Mouse (Mus musculus) layer of hippocampus, postnatal 14 days (tissue): ENCODE data around the gene Otx1. TPM values are rescaled to one million over a fixed set of nuclear protein-coding genes. Genes with fewer than 3 reads are reported as not detected.

Source experiments
- DNase-seq, 2 experiments: peaks; one replicate each; pipeline ENCODE4 v3.0.0; 2021 to 2022; ENCODE audit warnings: low spot score in 2 of 2, mixed read lengths in 1 of 2
- long read RNA-seq, 2 experiments: library from polyadenylated mRNA; stranded (forward); transcript quantifications; one replicate each; pipeline ENCODE4 v2.0.0; 2021
- total RNA-seq, 2 experiments: library from RNA; stranded (reverse); gene quantifications; 2 replicates each; pipeline ENCODE4 v1.2.3; 2021

Gene Otx1
- total RNA-seq = 1 to 10 TPM; 5.0 to 6.6 TPM
- long read RNA-seq, experiment 1, partial matches to known transcripts = 1 of 2 reads
- long read RNA-seq, experiment 1, other reads (novel, unspliced or antisense) = 1 of 2 reads
- long read RNA-seq, experiment 2, partial matches to known transcripts = 0 of 2 reads
- long read RNA-seq, experiment 2, other reads (novel, unspliced or antisense) = 1 of 2 reads

DNA sequence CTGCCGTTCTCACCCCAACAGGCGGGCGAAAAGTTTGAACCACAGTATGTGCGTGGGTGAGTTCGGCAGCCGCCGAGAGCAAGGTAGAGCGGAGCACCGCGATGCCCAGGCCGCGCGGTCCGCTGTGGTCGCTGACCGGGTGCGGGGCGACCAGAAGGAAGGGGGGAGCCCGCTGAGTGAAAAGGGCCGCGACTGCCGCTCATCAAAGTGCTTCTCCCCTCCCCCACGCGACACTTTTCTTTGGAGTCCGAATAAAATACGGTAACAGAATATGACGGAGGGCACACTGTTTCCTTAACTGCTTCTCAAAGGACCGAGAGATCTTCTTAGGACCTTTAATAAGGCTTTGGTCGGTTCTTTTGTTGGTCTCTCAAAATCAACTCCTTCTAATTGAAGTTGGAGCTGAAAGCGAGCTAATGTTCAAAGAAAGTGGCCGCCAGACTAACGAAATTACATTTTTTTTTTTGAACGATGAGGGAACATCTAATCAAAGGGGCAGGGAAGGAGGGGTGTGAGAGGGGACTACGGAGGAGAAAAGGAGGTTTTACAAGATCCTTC is at the start of gene Otx1:
TSS of gene Otx1 (minus strand) at position 115 of the 558 bp plus-strand sequence.
- peak in 1 of 2 experiments; percentile 40 for DNase-seq

DNA sequence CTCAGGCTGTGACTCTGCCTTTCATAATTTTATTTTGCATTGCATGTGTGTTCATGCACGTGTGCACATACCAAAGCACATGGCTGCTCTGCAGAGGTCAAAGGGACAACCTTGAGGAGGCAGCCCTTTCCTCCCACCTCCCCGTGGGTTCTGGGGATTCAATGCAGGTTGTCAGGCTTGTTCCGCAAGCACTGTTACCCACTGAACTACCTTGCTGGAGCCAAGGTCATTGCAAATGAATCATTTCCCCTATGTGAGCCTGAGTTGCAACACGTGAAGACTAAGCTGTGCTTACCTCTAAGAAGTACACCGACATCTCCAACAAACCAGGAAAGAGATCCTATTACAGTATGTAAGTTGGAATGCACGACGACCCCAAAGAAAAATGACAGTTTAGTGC is 48.2 kb upstream of the Otx1 start:
- no peak for DNase-seq

DNA sequence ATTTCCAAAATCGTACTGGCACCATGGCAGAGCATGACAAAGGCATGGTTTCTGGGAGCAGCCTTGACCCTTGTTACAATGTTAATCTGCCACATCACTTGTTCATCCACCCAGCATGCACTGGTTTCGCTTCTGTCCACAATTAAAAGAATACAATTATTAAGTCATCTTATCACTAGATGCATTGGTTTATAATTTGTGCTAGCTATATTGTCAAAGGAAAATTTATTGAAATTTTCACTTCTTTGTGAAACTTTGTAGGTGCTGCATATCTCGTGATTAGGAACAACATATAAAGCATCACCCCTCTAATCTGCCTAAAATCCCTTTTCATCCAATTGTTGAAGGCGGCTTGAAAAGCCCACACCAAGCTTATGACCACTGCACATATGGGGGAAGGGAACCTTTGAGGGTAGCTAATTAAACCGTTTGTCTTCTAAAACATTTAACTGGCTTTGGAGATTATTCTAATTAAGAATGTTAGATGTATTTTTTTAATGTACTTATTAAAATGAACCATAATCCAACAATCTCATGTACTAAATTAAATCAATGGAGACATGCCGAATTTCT is 37.2 kb upstream of the Otx1 start:
- DNase-seq = no peak

DNA sequence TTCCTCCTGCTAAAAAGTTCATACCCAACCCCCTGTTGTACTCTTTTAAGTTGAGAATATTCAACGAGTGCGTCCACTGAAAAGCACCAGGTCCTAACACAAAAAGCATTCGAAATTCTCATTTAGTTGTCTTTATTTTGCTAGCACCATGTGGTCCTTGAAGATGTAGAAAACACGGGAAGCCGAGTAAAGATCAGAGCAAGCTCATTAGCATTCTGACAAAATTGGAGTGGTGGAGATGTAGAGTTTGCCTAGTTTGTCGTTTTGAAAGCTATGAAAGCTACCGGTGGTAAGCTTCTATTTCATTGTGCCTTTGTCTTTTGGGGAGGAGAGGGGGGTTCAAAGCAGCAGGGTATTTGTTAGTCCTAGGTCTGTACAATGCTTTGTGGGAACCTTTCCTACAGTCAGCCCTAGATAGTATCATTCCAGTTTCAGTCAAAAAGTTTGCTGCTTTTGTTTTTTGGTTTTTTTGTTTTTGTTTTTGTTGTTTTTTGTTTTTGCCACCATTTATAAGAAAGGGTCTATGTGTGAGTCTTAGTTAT is 31.9 kb upstream of the Otx1 start:
- DNase-seq = no peak

DNA sequence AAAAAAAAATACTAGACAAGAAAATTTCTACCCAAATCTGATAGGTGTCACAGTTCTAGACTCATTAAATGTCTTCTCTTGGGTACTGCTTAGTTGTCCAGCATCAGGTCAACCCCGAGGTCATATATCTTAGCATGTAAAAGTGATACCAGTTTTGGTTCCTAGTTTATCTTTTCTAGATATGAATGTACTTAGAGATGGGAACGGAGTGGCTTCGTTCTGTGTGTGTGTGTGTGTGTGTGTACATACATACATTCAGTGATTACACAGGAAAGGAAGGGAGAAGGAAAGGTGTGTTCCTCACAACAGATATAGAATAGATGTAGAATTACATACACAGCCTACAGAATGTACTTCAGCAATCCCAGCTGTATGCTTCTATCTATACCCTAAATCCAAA is 30.9 kb upstream of the Otx1 start:
- no peak for DNase-seq

DNA sequence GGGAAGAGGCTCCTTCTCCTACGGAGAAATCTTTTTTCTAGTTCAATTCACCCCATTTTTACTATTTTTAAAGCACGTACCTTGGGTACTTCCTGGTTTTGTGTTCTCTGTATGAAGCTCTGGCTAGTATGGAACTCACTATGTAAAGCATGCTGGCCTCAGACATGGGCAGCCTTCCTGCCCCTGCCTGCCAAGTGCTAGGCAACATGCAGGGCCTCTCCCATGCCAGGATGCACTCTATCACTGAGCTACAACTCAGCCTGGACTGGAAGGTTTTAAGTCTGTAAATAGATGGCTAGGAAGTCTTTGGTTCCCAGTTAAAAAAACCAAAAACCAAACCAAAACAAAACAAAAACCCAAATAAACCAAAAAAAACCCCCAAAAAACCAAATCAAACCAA is 17.9 kb upstream of the Otx1 start:
- no peak for DNase-seq

DNA sequence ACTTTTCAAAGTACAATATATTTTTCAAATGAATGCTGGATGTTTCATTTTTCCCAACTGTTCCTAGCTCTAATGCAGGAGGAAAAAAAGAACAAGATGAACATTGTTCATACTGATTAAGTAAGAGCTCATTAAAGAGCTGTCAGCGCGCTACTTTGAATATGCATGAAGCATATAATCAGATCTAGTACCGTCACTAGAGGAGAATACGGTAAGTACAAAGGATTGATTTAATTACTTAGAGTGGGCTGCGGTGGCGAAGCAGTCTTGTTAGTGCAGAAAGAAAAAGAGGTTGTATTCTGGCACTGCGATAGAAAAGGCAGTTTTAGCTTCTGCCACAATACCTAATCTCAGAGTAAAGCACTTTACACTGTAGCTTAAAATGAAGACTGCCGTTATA is 14.7 kb upstream of the Otx1 start:
- DNase-seq = no peak

DNA sequence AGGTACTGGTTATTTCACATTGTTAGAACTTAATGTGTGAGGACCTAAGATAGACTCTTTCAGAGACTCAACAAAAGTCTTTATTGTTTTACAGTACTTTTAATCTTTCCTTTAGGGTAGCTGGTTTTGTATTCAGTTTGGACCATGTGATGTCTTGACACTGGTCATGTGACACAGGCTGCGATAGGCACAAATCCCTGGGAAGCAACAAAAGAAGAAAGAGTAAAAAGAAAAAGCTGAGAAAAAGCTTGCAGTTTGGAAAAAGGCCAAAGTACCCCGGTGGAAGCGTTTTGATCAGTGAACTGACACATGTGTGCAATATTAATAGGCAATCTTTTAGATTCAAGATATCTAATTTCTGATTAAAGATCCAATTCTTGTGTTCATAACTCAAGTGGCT is 13.6 kb upstream of the Otx1 start:
- DNase-seq = no peak

DNA sequence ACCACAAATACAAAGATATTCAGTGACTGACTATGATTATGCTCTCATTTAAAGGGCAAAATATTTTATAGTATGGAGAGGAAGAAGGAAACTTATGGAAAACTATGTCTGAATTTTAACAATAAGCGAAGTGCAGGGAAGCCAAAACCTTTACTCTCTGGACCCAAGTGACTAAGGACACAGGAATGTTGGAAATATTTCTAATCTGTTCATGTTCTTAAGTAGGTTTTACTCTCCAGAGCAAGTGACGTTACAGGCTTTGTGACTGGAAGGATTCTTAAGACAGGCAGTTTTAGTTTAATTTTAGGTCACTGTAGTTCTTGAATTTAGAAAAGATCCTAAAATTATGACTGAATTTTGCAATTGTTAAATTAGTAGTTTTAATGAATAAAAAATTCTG is 6.1 kb upstream of the Otx1 start:
- DNase-seq = no peak

DNA sequence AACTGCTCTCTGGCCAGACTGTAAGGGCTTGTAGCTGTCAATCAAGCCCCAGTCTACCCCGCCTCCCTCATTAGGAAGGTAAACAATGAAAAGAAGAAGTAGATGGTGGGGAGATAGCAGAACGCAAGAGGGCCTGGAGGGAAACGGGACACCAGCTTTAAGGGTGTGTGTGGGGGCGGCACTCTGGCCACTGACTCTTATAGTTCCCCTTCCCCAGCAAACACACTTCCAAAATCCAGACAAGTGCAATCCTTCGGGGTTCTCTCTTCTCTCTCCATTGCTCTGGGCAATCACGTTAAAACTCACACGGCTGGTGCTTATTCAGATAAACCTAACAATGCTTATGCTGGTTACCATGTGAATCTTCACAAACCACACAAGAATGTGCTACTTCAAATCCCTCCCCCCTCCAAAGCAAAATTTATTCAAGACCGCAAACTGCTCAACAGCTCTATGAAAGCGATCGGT is 5.5 kb upstream of the Otx1 start:
- DNase-seq = peak in 1 of 2 experiments; percentile 14

DNA sequence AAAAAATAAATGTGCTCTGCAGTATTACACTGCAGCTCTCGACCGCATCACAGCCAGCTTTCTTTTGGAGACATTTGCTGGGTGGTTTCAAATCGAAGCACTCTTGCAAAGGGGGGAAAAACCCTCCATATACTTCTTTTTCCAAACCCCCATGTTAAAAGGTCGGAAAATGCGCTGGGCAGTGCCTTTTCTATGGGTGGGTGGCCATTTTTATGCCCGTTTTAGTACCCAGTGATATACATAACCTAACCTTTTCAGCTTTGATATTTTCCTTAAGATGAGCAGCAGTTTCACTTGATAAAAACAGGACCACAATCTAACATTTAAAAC is 5.0 kb upstream of the Otx1 start:
- DNase-seq = no peak

DNA sequence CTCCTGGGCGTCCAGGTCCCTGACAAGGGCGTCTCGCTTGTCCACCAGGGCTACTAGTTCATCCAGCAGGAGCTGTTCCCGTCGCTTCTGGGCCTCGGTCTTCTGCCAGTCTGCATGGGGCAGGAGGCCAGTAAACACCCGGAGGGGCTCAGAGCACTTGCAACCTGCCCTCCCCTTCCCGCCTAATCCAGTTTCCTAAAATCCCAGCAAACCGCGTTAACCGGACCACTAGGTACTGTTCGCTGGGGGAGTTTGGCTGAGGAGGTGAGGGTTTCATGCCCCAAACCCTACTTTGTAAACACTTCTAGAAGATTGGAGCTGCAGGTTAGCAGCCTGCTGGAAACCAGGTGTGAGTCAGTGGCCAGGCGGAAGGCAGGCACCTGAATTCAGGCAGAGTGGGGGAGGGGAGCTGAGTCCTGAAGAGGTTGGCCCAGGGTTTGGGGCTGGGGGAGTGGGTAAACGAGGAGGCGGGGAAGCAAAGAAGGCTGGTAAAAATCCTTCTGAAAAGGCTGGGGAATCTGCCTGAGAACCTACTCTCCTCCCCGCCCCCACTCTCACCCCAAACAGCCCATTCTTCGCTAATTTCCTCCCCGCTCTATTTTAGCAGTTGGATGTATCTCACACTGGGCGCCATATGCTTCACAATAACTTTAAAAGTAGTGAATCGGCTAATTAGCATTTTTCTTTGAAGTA is 4.5 kb upstream of the Otx1 start:
- peak in 1 of 2 experiments; percentile 15 for DNase-seq

DNA sequence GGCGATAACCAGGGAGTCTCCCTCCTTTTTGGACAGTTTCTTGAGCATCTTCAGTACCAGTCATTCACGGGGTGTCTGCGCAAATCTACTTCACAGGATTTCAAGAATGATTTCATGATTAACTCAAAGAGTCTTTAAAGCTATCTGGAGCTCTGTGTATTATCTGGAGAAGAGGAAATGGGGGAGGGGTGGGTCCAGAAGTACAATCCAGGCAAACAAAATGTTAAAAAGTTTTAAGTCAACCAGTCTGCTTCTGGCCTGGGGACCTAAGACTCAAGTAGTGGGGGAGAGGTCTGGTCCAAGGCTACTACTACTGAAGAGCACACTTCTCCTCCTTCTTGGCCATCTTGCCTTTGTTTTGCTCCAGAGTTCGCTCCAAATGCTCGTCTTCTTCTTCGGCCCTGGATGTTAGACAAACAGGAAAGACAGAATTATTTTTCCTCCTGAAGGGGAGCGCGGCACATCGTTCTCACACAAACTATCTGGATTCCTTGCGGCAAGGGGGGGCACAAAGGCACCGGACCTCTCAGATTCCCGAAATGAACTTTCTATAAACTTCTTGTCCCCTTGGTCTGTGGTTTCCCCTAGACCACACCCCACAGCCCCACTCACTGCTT is 3.9 kb upstream of the Otx1 start:
- no peak for DNase-seq

DNA sequence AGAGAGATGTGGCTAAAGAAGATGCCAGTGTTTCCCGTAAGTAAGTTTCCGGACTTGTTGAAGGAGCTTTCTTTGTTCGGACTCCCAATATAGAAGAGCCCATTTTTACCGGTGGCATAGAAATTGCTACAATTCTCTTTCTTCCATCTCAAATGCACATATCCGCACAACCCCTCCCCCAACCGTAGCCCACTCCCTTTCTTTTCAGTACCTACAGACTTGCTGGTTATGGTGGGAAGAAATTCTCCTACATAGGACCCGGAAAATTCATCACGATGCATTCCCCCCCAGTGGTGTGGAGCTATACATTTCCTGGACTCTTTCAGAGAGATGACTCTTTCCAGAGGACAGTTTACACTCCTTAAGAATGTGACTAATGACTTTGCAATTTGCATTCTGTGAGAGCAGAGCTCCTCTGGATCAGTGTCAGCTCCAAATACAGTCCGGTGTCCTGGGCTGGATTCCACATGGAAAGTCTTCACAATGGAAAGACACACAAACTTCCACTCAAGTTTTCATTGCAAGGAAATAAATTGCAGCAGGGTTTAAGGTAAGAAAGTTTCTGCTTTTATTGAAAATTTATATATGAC is 2.7 kb upstream of the Otx1 start:
- DNase-seq = no peak

DNA sequence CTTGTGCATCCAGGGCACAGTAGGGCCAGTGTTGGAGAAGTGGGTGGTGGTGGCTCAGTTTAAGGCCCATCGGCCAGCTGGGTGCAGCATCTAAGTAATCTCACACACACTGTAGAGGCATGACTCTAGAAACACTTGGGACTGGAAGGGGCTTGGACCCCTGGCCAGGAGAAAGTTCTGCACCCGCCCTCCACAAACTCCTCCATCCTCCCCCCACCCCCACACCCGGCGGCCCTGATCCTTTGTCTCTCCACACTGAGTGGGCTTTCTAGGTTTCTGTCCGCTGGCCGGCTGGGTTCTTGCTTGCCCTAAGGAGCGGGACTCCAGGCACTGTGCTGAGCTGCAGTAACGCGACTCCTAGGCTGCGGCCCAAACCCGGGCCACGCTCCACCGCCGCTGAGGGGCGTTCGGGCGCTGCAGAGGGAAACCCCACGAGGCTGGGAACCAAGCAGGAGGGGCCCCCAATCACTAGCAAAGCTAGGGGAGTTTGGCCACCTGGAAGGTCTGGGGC is 1.7 kb upstream of the Otx1 start:
- peak in 1 of 2 experiments; percentile 23 for DNase-seq

DNA sequence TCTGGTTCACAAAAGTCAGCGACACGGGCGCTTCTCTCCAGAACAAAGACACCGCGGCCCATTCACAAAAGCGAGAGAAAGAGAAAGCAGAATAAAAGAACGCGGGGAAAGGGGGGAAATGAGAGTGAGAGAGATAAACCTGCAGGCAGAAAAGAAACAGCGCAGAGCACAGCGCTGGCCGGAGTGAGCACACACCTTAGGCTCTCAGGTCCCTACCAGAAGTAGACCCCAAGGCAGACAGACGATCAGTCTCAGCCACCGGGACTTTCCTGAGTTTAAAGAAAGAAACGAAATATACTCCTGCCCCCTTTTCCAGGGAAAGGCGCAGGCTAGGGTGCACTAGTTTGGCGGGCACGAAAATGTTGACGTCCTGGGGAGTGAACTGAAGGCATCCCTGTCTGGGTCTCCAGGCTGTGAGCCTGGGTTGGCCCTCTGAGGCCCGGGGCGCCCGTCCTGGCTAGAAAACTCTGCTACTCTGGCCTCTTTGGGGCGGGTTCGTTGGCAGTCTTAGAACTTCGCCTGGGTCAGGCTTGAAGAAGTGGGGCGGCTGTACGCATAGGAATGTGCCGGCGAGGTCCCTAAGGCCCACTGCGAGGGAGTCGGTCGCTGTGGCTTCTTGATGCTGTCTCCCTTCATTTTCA is 764 bp upstream of the Otx1 start:
- peak in 1 of 2 experiments; percentile 40 for DNase-seq

DNA sequence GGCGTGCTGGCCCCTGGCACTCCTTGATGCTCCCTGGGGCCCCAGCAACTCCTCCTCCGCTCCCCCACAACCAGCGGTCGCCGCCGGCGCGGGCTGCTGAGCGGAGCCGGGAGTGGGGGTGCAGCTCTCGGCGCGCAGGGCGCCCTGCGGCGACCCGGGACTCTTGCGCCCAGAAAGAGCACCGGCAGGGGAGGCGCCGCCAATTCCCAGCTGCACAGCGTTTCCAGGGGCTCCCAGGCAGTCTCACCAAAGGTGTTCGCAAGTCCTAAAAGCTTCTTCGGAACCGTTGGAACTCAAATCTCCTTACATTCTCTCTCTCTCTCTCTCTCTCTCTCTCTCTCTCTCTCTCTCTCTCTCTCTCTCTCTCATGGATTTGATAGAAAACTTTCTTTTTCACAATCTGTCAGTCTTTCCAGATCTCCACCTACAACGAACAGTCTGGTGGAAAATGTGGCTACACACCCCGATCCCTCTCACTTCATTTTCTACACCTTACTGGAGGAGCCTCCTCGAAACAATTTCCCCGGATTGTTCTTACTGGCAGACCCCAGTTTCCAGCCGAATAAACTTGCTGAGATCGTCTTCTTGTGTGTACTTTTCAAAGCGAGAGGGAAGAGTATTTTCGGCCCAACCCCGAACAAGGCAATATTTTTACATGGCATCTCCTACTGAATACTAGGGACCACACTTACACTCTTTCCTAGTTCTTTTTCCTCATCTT is 475 bp downstream of the Otx1 start:
- DNase-seq = peak in 1 of 2 experiments; percentile 34

DNA sequence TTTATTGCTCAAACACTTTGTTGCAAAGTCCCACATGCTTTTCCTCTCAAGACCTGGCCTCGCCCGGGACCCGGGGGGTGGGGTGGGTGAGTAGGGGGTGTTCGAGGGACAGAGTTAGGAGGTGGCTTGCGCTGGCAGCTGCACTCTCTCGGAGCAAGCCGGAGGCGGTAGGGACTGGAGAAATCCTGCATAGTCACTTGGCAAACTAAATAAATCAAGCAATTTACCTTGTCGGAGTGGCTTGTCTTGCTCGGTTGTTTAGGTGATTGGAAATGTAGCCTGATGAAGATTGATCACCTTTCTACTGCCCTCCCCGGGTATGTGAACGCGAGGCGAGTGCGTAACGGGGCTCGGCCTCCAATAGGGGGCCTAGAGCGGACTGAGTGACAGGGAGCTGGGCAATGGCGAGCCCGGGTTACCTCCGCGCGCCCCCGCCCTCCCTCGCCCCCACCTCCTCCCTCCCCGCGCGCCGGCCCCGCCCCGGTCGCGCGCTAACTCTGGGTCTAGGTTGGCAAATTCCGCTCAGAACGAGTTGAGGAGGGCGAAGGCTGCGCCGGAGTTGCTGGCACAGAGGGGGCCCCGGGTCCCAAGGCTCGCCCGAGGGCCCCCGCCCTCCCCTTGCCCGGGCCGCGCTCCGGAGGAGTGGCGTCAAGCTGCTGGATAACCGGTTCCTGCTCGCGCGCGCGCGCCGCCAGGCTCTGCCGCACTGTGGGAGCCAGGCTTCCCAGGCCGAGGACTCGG is 1.2 kb downstream of the Otx1 start:
- DNase-seq = peak in 1 of 2 experiments; percentile 71
